Mouse (Mus musculus): ENCODE measurements around the gene Ttll5.
A peak's percentile ranks its signal among the peaks of the same experiment; 100 is the strongest.

Ttll5 gene

DNA sequence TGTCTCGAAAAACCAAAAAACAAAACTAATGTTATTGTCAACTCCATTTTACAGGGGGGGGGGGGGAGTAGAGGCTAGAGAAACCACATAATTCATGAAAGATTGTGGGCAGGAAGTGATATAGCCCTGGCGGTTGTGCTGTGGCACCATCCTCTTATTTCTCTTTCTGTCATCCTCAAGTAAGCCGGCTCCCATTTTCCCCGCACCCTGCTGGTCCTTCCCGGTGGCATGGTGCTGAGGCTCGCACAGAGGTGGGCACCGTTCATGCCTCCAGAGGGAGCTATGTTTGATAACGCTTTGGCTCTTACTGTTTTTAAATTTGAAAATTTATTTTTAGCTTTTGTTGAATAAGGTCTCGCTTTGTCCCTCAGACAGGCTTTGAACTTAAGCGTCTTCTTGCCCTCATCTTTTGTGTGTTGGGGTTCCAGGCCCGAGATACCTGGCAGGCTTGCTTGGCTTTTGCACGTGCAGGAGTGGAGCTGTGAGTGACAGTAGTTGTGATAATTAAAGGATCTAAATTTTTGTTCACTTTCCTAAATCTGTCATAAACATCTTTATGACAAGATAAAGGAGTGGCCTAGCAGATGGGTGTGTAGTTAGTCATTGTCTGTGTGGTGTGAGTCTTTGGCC lies 15.0 kb downstream of the Ttll5 start:
- no peak for DNase-seq (ENCODE audit: low read depth, low spot score)

DNA sequence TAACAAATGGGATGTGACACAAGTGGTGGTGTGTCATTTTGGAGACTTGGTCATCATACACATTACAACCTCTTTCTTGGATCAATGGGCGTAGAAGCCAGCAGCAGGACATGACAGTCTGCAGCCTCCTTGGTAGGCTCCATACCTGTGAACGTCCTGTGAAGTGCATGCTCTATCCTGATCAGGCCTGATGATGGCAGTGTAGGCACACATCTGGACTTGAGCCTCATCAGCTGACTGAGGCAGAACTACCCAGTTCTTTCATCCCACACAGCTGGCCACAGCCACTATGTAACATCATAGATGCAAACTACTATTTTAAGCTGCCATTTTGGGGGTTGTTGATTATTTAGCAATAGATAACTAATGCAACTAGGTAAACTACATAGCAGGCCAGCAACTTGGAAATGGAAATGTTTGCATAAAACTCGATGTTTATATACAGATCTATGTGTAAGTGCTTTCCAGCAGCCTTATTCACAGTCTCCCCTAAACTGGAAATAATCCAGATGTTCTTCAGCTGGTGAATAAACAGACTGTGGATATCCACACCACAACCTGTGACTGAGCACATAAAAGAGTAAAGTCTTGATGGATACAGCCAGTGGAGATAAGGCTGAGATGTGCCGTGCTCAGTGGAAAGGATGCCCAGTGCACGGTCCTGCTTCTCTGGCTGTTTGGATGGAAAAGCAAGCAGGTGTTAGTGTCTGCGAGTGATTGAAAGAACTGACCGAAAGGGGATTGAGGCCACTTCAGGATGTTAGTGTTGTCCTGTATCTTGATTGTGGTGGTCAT lies 23.9 kb downstream of the Ttll5 start:
- peak; percentile 54 for DNase-seq (ENCODE audit: low read depth, low spot score)

DNA sequence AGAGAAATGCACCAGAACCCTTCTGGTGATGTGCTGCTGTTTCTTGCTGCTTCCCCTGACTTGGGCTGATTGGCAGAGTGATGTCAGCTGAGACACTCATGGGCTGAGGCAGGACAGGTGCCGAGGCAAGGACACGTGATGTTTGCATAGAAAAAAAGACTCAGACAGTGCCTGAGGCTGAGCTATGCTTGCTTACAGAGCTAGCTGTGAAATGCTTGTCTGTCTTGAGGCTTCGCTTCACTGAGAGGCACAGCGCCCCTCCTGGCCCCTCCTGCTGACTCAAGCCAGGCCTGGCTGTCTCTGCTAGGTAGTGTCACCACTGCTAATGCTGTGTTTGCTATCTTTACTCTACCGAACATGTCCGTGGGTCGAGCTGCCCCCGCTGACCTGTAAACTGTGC lies 26.2 kb downstream of the Ttll5 start:
- DNase-seq (ENCODE audit: low read depth, low spot score), result peak; percentile 32

GRCm38 (mm10) chr12:85853836-85854235 lies 29.4 kb downstream of the Ttll5 start:
- peak; percentile 19 for DNase-seq (ENCODE audit: low read depth, low spot score)

DNA sequence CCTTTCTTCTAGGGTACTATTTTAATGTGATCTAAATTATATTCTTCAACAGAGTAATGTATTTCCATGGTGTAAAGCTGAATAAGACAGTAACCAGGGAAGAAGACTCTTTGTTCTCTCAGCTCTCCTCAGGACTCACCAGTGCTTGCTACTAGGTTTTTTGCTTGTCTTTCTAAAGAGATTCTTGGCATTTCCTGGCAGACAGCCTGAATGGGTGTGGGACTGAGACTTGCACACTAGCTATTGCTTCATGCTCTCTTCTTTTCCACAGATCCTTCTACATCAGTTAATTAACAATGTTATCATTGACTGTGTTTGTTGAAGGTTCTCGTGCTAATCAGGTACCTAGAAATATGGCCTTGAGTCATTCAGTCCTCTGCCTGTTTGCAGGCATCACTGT lies 29.8 kb downstream of the Ttll5 start:
- DNase-seq (ENCODE audit: low read depth, low spot score), result no peak

DNA sequence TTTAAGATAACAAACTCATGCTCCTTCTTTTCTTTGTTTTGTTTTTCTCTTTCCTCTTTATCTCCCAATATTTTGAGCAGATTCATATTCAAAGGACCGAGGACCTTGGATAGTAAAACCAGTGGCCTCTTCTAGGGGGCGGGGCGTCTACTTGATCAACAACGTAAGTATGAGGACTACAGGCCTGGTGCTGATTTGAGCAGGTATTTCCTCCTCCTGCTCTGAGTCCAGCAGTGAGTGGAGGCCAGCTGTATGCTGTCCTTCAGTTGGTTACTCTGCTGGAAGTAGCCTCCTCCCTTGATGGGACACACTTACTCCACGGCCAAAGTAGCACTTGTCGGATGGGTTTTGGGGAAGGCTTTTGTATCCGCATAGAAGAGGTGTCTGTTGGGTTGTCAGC lies 32.8 kb downstream of the Ttll5 start:
- no peak for DNase-seq (ENCODE audit: low read depth, low spot score)

- no peak for DNase-seq (ENCODE audit: low read depth, low spot score)
These were observed 34.7 kb downstream of the Ttll5 start for GRCm38 (mm10) chr12:85859111-85859510.

DNA sequence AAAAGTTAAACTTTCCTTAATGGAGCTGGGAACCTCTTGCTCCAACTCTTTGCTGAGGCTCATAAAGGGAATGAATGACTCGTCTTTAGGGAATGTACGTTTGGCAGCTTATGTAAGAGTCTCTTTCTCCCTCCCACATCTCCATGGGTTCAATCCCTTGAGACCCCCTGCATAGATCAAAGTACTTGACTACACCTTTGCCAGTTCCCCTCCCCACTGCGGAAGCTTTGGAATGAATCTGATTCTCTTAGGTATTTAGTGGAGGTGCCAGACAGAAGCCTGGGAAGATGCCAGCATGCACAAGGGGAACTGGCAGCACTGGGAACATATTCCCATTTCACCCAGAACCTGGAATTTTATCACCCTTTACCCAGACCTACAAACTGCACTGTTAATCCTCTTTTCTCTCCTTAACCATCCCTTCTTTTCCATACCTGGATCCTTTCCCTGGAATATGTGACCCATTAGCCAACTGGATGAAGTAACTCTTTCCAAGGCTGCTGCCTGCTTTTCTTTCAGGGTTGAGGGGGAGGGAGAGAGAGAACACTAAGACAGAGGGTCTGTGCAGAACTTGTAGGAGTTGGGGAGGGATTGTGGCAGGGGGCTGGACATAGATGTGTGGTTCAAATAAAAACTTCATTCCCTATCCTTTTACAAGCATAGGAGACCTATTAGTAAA lies 35.2 kb downstream of the Ttll5 start:
- peak; percentile 5 for DNase-seq (ENCODE audit: low read depth, low spot score)

DNA sequence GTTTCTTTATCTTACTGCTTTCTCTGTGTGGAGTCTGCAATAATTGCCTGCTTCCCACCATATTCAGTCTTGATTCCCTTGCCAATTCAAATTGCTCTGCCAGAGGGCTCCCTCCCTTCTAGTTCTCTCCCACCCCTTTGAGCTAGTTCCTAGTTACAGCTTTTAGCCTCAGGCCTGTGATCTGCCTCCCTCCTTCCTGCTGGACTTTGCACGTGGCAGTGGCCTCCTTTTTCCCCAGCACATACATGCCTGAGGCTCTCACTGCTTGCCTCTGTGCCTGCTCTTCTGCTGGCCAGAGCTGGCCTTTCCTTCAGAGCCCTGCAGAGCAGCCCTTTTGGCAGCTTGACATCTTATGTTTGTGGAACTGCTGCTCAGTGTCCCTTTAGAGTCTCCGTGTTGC lies 38.1 kb downstream of the Ttll5 start:
- DNase-seq (ENCODE audit: low read depth, low spot score), result no peak

GRCm38 (mm10) chr12:85865526-85865925 lies 41.1 kb downstream of the Ttll5 start:
- DNase-seq (ENCODE audit: low read depth, low spot score), result no peak

DNA sequence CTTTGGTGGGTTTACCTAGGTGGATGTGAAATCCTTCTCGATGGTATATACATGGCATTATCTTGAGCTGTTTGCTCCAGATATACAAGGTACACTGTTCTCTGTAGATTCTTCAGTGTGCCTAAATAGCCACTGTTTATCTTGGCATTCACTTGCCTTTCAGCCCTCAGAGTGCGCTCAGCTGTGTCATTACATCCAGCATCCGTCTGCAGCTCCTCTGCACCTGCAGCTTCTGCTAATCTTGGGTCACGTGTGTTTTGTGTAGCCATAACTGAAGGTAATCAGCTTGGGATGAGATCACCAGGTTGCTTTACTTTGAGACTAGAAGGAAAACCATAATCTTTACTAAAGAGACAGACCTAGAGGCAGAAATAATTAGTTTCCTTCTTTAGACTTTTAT lies 42.2 kb downstream of the Ttll5 start:
- no peak for DNase-seq (ENCODE audit: low read depth, low spot score)

DNA sequence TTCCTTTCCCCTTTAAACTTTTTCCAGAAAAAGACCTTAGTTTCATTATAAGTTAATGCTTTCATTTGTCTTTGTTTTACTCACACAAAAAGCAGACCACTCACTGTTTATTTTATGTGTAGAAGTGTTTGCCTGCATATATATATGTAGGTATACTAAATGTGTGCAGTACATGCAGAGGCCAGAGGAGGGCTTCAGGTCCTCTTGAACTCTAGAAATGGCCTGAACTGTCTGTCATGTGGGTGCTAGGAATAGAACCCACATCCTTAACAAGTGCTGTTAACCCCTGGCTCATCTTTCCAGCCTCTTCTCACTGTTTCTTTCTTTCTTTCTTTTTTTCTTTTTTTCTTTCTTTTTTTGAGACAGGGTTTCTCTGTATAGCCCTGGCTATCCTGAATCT lies 42.7 kb downstream of the Ttll5 start:
- DNase-seq (ENCODE audit: low read depth, low spot score), result peak; percentile 10

GRCm38 (mm10) chr12:85869423-85869822 lies 45.0 kb downstream of the Ttll5 start:
- DNase-seq (ENCODE audit: low read depth, low spot score), result peak; percentile 8

GRCm38 (mm10) chr12:85879631-85880314 lies 55.3 kb downstream of the Ttll5 start:
- DNase-seq (ENCODE audit: low read depth, low spot score), result no peak

DNA sequence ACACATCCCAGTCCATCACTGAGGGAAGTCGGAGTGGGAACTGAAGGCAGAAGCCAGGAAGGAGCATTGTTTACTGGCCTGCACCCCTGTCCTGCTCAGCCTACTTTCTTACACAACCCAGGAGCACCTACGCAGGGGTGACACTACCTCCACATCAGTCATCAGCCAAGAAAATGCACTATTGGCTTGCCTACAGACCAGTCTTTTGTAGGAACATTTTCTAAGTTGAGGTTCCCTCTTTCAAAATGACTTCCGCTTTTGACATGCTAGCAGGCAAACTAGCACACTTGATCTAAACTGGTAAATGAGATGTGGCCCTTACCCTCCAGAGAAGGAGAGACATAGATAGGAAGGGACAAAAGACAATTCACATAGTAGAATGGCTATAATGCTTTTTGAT lies 60.6 kb downstream of the Ttll5 start:
- no peak for DNase-seq (ENCODE audit: low read depth, low spot score)

DNA sequence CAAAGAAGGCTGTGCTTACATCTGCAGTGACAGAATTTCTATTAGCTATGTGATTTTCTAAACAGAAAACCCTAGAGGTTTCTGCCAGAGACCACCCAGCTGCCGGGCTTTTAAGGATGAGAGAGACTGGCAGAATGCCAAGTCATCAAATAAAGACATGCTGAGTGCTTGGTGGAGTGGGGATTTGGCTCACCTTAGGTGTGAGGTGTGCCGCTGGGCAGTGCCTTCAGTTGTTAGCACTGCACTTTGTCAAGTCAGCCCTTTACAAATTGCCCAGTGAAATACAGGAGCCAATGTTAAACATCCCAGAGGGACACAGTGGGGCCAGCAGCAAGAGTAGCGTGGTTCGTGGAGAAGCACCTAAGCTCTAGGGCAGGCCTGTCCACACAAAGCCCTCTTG lies 65.6 kb downstream of the Ttll5 start:
- no peak for DNase-seq (ENCODE audit: low read depth, low spot score)

DNA sequence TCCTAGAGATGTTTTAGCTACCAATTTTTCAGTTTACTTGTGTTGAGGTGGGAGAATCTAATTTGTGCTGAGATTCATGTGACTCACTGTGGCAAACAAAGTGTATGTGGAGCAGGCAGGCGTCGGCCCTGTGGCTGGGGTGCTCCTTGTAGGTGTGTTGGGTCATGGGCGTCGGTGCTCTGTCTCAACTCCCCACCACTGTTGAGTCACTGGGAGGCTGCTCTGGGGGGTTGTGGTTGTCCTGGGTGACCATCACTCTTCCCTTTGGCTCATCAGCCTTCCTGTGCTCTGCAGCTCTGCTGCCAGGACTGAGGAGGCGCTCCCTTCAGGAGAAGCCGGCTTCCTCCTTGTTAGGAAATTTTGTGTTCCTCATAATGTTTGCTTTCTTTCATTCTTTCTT lies 79.5 kb downstream of the Ttll5 start:
- no peak for DNase-seq (ENCODE audit: low read depth, low spot score)

DNA sequence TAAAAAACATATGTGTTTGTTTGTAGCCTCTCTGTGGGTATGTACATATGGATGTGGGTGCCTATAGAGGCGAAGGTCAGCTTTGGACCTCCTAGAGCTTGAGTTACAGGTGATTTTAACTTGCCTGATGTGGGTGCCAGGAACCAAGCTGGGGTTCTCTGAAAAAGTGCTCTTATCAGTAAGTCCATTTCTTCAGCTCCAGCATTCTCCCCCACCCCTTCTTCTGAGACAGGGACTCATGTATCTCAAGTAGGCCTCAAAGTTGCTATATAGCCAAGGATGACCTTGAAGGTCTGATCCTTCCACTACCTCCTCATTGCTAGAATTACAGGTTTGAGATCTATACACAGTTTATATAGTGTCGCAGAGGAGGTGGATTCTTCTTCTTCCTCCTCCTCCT lies 81.2 kb downstream of the Ttll5 start:
- no peak for DNase-seq (ENCODE audit: low read depth, low spot score)

- no peak for DNase-seq (ENCODE audit: low read depth, low spot score)
These were observed 83.4 kb downstream of the Ttll5 start for GRCm38 (mm10) chr12:85907896-85908295.

- no peak for DNase-seq (ENCODE audit: low read depth, low spot score)
These were observed 86.4 kb downstream of the Ttll5 start for GRCm38 (mm10) chr12:85910811-85911210.

- DNase-seq (ENCODE audit: low read depth, low spot score), result no peak
These were observed 88.4 kb downstream of the Ttll5 start for GRCm38 (mm10) chr12:85912712-85913504.
